Mouse (Mus musculus) neural tube, embryonic 14.5 days (tissue): ENCODE results near the gene Pck1. TPM values are rescaled to one million over a fixed set of nuclear protein-coding genes. Genes with fewer than 3 reads are reported as not detected.

Source experiments
- ATAC-seq: fragments of 200-750 bp; cut with Nextera tagmentation; 2 replicates; pipeline ENCODE4 v1.8.0; 2017; ENCODE audit warnings: low read depth, mild to moderate bottlenecking, moderate TSS enrichment, moderate library complexity
- H3K27ac ChIP-seq: fragments of 300-500 bp; sonication (generic); 2 replicates; pipeline ENCODE4 v1.5.1; 2014; ENCODE audit warnings: low read depth, mild to moderate bottlenecking, control low read depth, low read length, moderate library complexity, mixed read lengths
- H3K27me3 ChIP-seq: fragments of 300-500 bp; sonication (generic); 2 replicates; pipeline ENCODE4 v1.6.1; 2014; ENCODE audit warnings: low read length; ENCODE audit not compliant: control insufficient read depth, insufficient read depth
- H3K36me3 ChIP-seq: fragments of 300-500 bp; sonication (generic); 2 replicates; pipeline ENCODE4 v1.6.1; 2014; ENCODE audit warnings: low read length, mixed read lengths; ENCODE audit not compliant: control insufficient read depth, insufficient read depth
- H3K4me1 ChIP-seq: fragments of 300-500 bp; sonication (generic); 2 replicates; pipeline ENCODE4 v1.6.1; 2014; ENCODE audit warnings: low read length; ENCODE audit not compliant: control insufficient read depth, insufficient read depth
- H3K4me2 ChIP-seq: fragments of 300-500 bp; sonication (generic); 2 replicates; pipeline ENCODE4 v1.6.1; 2014; ENCODE audit warnings: mild to moderate bottlenecking, low read depth, low read length, control low read depth
- H3K4me3 ChIP-seq: fragments of 300-500 bp; sonication (generic); 2 replicates; pipeline ENCODE4 v1.5.1; 2014; ENCODE audit warnings: low read depth, low read length, control low read depth, mixed read lengths
- H3K9ac ChIP-seq: fragments of 300-500 bp; sonication (generic); replicated peaks from 2 replicates; pipeline ENCODE4 v1.6.1; 2014; ENCODE audit warnings: low read depth, mild to moderate bottlenecking, control low read depth, low read length, mixed read lengths
- H3K9me3 ChIP-seq: fragments of 300-500 bp; sonication (generic); 2 replicates; pipeline ENCODE4 v1.6.1; 2016; ENCODE audit warnings: low read length; ENCODE audit not compliant: control insufficient read depth
- WGBS: fragments of 180-500 bp; shearing (Covaris S2); extraction: QIAGEN DNeasy Blood & Tissue Kit; methylation state at CpG from one replicate; pipeline ENCODE4 v1.1.7; 2014; 5-methylcytosine and 5-hydroxymethylcytosine counted together
- polyA plus RNA-seq: library from polyadenylated mRNA; unstranded; fragments of >200 nt; fragmentation: Nextera tagmentation; extraction: Ambion mirVana; gene quantifications from 2 replicates; pipeline ENCODE4 v1.2.1, GENCODE M21; 2014

Gene Pck1
- polyA plus RNA-seq, 1 experiment from 2014 or later, result 0.07 TPM

DNA sequence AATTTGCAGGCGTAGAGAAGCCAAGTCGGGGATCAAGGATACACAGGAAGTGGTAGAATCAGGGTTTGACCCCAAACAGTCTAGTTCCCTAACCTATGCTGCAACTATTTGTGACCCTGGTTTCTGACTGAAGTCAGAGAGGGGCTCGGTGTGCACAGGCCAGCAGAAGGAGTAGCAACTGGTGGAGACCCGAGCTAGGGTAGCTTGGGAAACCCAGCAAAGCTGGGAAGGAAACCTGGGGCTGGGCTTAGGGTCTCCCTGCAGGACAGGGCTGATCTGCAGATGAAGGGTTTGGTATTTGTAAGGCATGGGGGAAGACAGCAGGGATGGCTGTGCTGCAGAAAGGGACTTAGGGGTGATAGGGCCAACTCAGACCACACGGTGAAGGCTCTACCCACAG lies 24.6 kb downstream of the Pck1 start:
- H3K27ac ChIP-seq, result no peak overlapping the region
- 83% methylated on average over 5 of the region's 5 CpGs for WGBS
- H3K4me1 ChIP-seq, result peaks cover 20% of the 10 kb centered on the region
- no peaks in the 10 kb centered on the region for H3K9me3 ChIP-seq
- H3K36me3 ChIP-seq, result no peaks in the 10 kb centered on the region
- ATAC-seq, result no peak
- no peak overlapping the region for H3K4me2 ChIP-seq
- peaks cover 3% of the 10 kb centered on the region for H3K27me3 ChIP-seq
- H3K9ac ChIP-seq, result no peak overlapping the region
- no peak overlapping the region for H3K4me3 ChIP-seq

DNA sequence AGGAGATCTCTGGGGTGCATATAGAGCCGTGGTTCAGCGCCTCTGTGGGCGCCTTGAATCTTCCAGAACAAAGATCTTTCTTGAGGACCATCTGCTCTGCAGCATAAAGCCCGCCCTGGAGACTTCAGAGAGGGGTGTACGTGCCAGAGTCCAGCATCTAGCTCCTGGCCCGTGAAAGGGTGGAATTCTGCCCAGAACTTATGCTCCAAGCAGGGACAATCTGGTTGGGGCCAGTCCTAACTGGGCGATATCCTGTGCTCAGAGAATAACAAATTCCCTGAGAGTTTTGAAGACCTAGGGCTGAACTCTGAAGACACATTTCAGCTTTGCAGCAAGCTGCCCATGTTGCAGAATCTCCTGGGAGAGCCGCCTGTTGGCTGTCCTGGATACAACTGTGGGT lies 25.1 kb downstream of the Pck1 start:
- WGBS, result 89% methylated on average over 8 of the region's 8 CpGs

DNA sequence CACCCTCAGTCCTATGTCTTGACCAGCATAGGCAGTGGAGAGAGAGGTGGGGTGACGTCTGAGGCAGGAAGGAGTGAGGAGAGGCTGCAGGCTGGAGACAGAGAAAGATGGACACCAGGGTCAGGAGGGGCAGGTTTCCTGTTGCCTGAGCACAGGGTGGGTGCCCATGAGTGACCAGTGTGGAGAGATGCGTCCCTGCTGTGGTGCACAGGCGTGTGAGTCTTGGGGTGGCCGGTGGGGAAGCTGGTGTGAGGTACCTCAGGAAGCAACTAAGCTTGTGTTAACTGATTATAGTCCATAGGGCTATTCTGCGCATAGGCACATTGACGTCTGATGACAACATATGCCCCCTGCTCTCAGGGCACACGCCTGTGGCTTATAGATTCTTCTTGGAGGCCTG lies 26.2 kb downstream of the Pck1 start:
- Histone ChIP-seq H3K4me3 (no peak overlapping the region), H3K36me3 (no peaks in the 10 kb centered on the region), H3K9me3 (no peaks in the 10 kb centered on the region), H3K27me3 (peaks cover 3% of the 10 kb centered on the region), H3K9ac (no peak overlapping the region), H3K4me1 (peaks cover 8% of the 10 kb centered on the region), H3K4me2 (no peak overlapping the region), H3K27ac (no peak overlapping the region)
- ATAC-seq, result no peak
- 93% methylated on average over 7 of the region's 7 CpGs for WGBS

More for the DNA sequence above, 25.1 kb downstream of the Pck1 start:
- H3K9ac ChIP-seq, result no peak overlapping the region
- no peak for ATAC-seq
- no peak overlapping the region for H3K27ac ChIP-seq
- H3K4me3 ChIP-seq, result no peak overlapping the region
- no peaks in the 10 kb centered on the region for H3K9me3 ChIP-seq
- H3K4me1 ChIP-seq, result peaks cover 16% of the 10 kb centered on the region
- no peak overlapping the region for H3K4me2 ChIP-seq
- peaks cover 3% of the 10 kb centered on the region for H3K27me3 ChIP-seq
- no peaks in the 10 kb centered on the region for H3K36me3 ChIP-seq

DNA sequence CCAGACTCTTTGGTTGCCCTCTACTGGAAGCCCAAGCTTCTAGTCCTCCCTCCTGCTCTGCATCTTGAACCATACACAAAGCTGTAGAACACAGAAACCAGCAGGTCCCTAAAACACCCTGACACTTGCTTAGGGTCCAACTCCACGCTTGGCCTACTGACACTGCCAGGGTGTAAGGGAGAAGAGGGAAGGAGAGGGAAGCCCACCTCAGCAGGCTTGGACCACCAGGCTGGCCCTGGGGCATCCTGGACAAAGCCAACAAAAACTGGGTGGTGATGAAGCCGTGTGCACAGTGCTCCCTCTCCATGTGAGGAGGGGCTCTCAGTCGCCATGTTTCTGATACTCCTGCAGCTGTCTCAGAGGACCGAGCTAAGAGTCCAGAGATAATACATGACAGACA lies 27.2 kb downstream of the Pck1 start:
- H3K4me3 ChIP-seq, result no peak overlapping the region
- no peak overlapping the region for H3K9ac ChIP-seq
- no peaks in the 10 kb centered on the region for H3K36me3 ChIP-seq
- no peaks in the 10 kb centered on the region for H3K4me1 ChIP-seq
- no peak overlapping the region for H3K4me2 ChIP-seq
- H3K27me3 ChIP-seq, result peaks cover 3% of the 10 kb centered on the region
- 87% methylated on average over 4 of the region's 4 CpGs for WGBS
- H3K9me3 ChIP-seq, result no peaks in the 10 kb centered on the region
- no peak for ATAC-seq
- H3K27ac ChIP-seq, result no peak overlapping the region

GRCm38 (mm10) chr2:173180721-173181388 lies 28.0 kb downstream of the Pck1 start:
- Histone ChIP-seq H3K9me3 (no peaks in the 10 kb centered on the region), H3K4me1 (no peaks in the 10 kb centered on the region), H3K36me3 (no peaks in the 10 kb centered on the region), H3K27ac (no peak overlapping the region), H3K27me3 (peaks cover 3% of the 10 kb centered on the region), H3K4me2 (no peak overlapping the region), H3K9ac (no peak overlapping the region), H3K4me3 (no peak overlapping the region)
- WGBS, result 84% methylated on average over 11 of the region's 11 CpGs
- ATAC-seq, result no peak

GRCm38 (mm10) chr2:173181486-173181885 lies 28.6 kb downstream of the Pck1 start:
- H3K4me1 ChIP-seq, result no peaks in the 10 kb centered on the region
- no peak overlapping the region for H3K4me3 ChIP-seq
- 57% methylated on average over 4 of the region's 5 CpGs for WGBS
- ATAC-seq, result no peak
- no peaks in the 10 kb centered on the region for H3K9me3 ChIP-seq
- no peak overlapping the region for H3K27ac ChIP-seq
- H3K36me3 ChIP-seq, result no peaks in the 10 kb centered on the region
- H3K4me2 ChIP-seq, result no peak overlapping the region
- H3K27me3 ChIP-seq, result peaks cover 3% of the 10 kb centered on the region
- H3K9ac ChIP-seq, result no peak overlapping the region

GRCm38 (mm10) chr2:173181901-173182300 lies 29.1 kb downstream of the Pck1 start:
- ATAC-seq, result no peak
- Histone ChIP-seq H3K27ac (no peak overlapping the region), H3K4me3 (no peak overlapping the region), H3K27me3 (peaks cover 3% of the 10 kb centered on the region), H3K9me3 (no peaks in the 10 kb centered on the region), H3K4me2 (no peak overlapping the region), H3K9ac (no peak overlapping the region), H3K36me3 (no peaks in the 10 kb centered on the region), H3K4me1 (no peaks in the 10 kb centered on the region)
- 91% methylated on average over 7 of the region's 7 CpGs for WGBS

DNA sequence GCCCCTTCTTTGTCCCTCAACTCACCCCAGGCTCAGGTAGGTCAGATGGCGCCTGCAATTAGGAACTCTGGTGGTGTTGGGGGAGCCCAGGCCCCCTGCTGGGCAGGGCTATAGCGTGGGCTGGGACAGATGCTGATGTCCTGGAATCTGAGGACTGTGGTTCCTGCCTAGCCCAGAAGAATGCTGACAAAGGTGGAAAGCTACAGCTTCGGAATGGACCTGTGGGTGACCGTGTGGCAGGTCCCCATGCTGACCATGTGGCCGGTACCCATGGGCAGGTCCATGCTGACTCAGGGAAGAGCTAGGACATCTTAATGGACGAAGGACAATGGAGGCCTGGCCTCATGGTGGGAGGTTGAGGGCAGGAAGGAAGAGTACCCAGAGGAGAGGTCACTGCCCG lies 29.9 kb downstream of the Pck1 start:
- Histone ChIP-seq H3K27ac (no peak overlapping the region), H3K4me3 (no peak overlapping the region), H3K4me2 (no peak overlapping the region), H3K36me3 (no peaks in the 10 kb centered on the region), H3K4me1 (no peaks in the 10 kb centered on the region), H3K9ac (no peak overlapping the region), H3K27me3 (peaks cover under 1% of the 10 kb centered on the region), H3K9me3 (no peaks in the 10 kb centered on the region)
- ATAC-seq, result no peak
- WGBS, result 78% methylated on average over 7 of the region's 7 CpGs

GRCm38 (mm10) chr2:173183311-173183710 lies 30.5 kb downstream of the Pck1 start:
- no peaks in the 10 kb centered on the region for H3K9me3 ChIP-seq
- no peak for ATAC-seq
- H3K36me3 ChIP-seq, result no peaks in the 10 kb centered on the region
- no peak overlapping the region for H3K4me2 ChIP-seq
- no peak overlapping the region for H3K4me3 ChIP-seq
- 93% methylated on average over 10 of the region's 10 CpGs for WGBS
- H3K27ac ChIP-seq, result no peak overlapping the region
- H3K27me3 ChIP-seq, result no peaks in the 10 kb centered on the region; the same call in 1 of the 2 replicates
- no peaks in the 10 kb centered on the region for H3K4me1 ChIP-seq
- no peak overlapping the region for H3K9ac ChIP-seq
